Mouse (Mus musculus) kidney, embryonic 16.5 days (tissue): ENCODE measurements around the gene Slc39a9. TPM values are rescaled to one million over a fixed set of nuclear protein-coding genes. Genes with fewer than 3 reads are reported as not detected.
A peak's percentile ranks its signal among the peaks of the same experiment; 100 is the strongest.

Experiments
- ATAC-seq: fragments of 200-750 bp; cut with Nextera tagmentation; 2 replicates; pipeline ENCODE4 v1.8.0; 2017; ENCODE audit warnings: moderate TSS enrichment; ENCODE audit not compliant: low FRiP score, low TSS enrichment
- H3K27ac ChIP-seq: fragments of 300-500 bp; sonication (generic); 2 replicates; pipeline ENCODE4 v1.5.1; 2014; ENCODE audit warnings: low read length
- H3K27me3 ChIP-seq: fragments of 300-500 bp; sonication (generic); 2 replicates; pipeline ENCODE4 v1.6.1; 2014; ENCODE audit warnings: low read length, control low read depth, mixed read lengths; ENCODE audit not compliant: insufficient read depth
- H3K36me3 ChIP-seq: fragments of 300-500 bp; sonication (generic); 2 replicates; pipeline ENCODE4 v1.6.1; 2014; ENCODE audit warnings: low read length, control low read depth, mixed read lengths; ENCODE audit not compliant: insufficient read depth
- H3K4me1 ChIP-seq: fragments of 300-500 bp; sonication (generic); 2 replicates; pipeline ENCODE4 v1.6.1; 2014; ENCODE audit warnings: low read length, control low read depth, mixed read lengths; ENCODE audit not compliant: insufficient read depth
- H3K4me2 ChIP-seq: fragments of 300-500 bp; sonication (generic); replicated peaks from 2 replicates; pipeline ENCODE4 v1.6.1; 2014; ENCODE audit warnings: low read depth, low read length
- H3K4me3 ChIP-seq: fragments of 300-500 bp; sonication (generic); 2 replicates; pipeline ENCODE4 v1.5.1; 2014; ENCODE audit warnings: mild to moderate bottlenecking, low read length
- H3K9ac ChIP-seq: fragments of 300-500 bp; sonication (generic); replicated peaks from 2 replicates; pipeline ENCODE4 v1.6.1; 2014; ENCODE audit warnings: low read length
- H3K9me3 ChIP-seq: fragments of 300-500 bp; sonication (generic); 2 replicates; pipeline ENCODE4 v1.6.1; 2016; ENCODE audit warnings: low read length, control low read depth
- WGBS: fragments of 180-500 bp; shearing (Covaris S2); extraction: QIAGEN DNeasy Blood & Tissue Kit; methylation state at CpG from one replicate; pipeline ENCODE4 v1.1.7; 2014; 5-methylcytosine and 5-hydroxymethylcytosine counted together
- polyA plus RNA-seq: library from polyadenylated mRNA; unstranded; fragments of >200 nt; fragmentation: Nextera tagmentation; extraction: Ambion mirVana; gene quantifications from 2 replicates; pipeline ENCODE4 v1.2.1, GENCODE M21; 2015

Slc39a9 gene
- polyA plus RNA-seq, 1 experiment from 2014 or later = 32.0 TPM

GRCm38 (mm10) chr12:80728814-80729213, 85.1 kb downstream of the Slc39a9 start:
- Histone ChIP-seq H3K36me3 (no peaks in the 10 kb centered on the region), H3K4me3 (no peak overlapping the region), H3K4me2 (no peak overlapping the region), H3K4me1 (0 out of 2 replicates have a peak, but pooled peaks cover 3% of the 10 kb centered on the region), H3K27ac (no peak overlapping the region), H3K9me3 (no peaks in the 10 kb centered on the region), H3K27me3 (no peaks in the 10 kb centered on the region), H3K9ac (no peak overlapping the region)
- 49% methylated on average over 2 of the region's 2 CpGs for WGBS
- no peak for ATAC-seq

- ATAC-seq = no peak
- Histone ChIP-seq H3K4me1 (0 out of 2 replicates have a peak, but pooled peaks cover 3% of the 10 kb centered on the region), H3K9ac (no peak overlapping the region), H3K27me3 (no peaks in the 10 kb centered on the region), H3K27ac (no peak overlapping the region), H3K4me2 (no peak overlapping the region), H3K9me3 (no peaks in the 10 kb centered on the region), H3K36me3 (no peaks in the 10 kb centered on the region), H3K4me3 (no peak overlapping the region)
- 79% methylated on average over 12 of the region's 12 CpGs for WGBS
These were observed 86.3 kb downstream of the Slc39a9 start for GRCm38 (mm10) chr12:80729758-80730530.

GRCm38 (mm10) chr12:80730567-80730966, 86.9 kb downstream of the Slc39a9 start:
- 0 out of 2 replicates have a peak, but pooled peaks cover 3% of the 10 kb centered on the region for H3K4me1 ChIP-seq
- H3K4me2 ChIP-seq = peak overlapping the region; percentile 37; the same call in 1 of the 2 replicates
- no peaks in the 10 kb centered on the region for H3K36me3 ChIP-seq
- H3K9me3 ChIP-seq = no peaks in the 10 kb centered on the region
- no peak overlapping the region for H3K9ac ChIP-seq
- H3K4me3 ChIP-seq = no peak overlapping the region
- ATAC-seq = peak; percentile 86
- no peak overlapping the region for H3K27ac ChIP-seq
- H3K27me3 ChIP-seq = no peaks in the 10 kb centered on the region
- 10% methylated on average over 9 of the region's 9 CpGs for WGBS

Other genes starting within 250 kb of the Slc39a9 start
- gene Dcaf5, start 207.3 kb upstream of the Slc39a9 start, polyA plus RNA-seq = 12.7 and 13.1 TPM in 2 replicates
- 31.2 and 34.8 TPM in 2 replicates for gene Exd2, start 180.8 kb upstream of the Slc39a9 start, polyA plus RNA-seq
- gene Galnt16, start 125.6 kb upstream of the Slc39a9 start, polyA plus RNA-seq = 8.3 and 9.0 TPM in 2 replicates
- gene Erh, start 458 bp downstream of the Slc39a9 start, polyA plus RNA-seq = 279 and 331 TPM in 2 replicates
- 2.7 TPM in 2 replicates for gene Plekhd1, start 48.7 kb downstream of the Slc39a9 start, polyA plus RNA-seq
- gene Ccdc177, start 116.8 kb downstream of the Slc39a9 start, polyA plus RNA-seq = 0.11 and 0.12 TPM in 2 replicates
- gene Susd6, start 146.6 kb downstream of the Slc39a9 start, polyA plus RNA-seq = 17.1 and 19.5 TPM in 2 replicates